Mouse (Mus musculus) myocyte (in vitro differentiated cells): ENCODE measurements around the gene Ccdc136. TPM values are rescaled to one million over a fixed set of nuclear protein-coding genes. Genes with fewer than 3 reads are reported as not detected.
"Not testable (repeated sequence)": the region's sequence is repeated elsewhere in the genome, so short reads cannot be mapped to it uniquely, and the experiment has no call there.

Source experiments
- H3K27me3 ChIP-seq: one replicate; pipeline ENCODE4 v1.6.1; 2011; ENCODE audit not compliant: control insufficient read depth, insufficient read depth, insufficient read length
- H3K36me3 ChIP-seq: one replicate; pipeline ENCODE4 v1.6.1; 2011; ENCODE audit not compliant: control insufficient read depth, insufficient read depth
- H3K4me2 ChIP-seq: one replicate; pipeline ENCODE4 v1.6.1; 2011; ENCODE audit warnings: low read depth, control low read depth
- H3K4me3 ChIP-seq: one replicate; pipeline ENCODE4 v1.5.1; 2011; ENCODE audit warnings: mild to moderate bottlenecking, control low read depth, moderate library complexity
- H3K79me2 ChIP-seq: one replicate; pipeline ENCODE4 v1.6.1; 2011; ENCODE audit not compliant: control insufficient read depth, insufficient read depth
- H3ac ChIP-seq: one replicate; pipeline ENCODE4 v1.6.1; 2011; ENCODE audit not compliant: control insufficient read depth, insufficient read length
- CEBPB ChIP-seq: IDR thresholded peaks from 2 replicates; pipeline ENCODE4 v1.6.1; 2011; ENCODE audit warnings: mild to moderate bottlenecking, moderate library complexity; ENCODE audit not compliant: poor library complexity, insufficient read depth, severe bottlenecking
- E2F4 ChIP-seq: IDR thresholded peaks from one replicate; pipeline ENCODE4 v1.6.1; 2011; ENCODE audit warnings: mild to moderate bottlenecking, control low read depth, moderate library complexity; ENCODE audit not compliant: insufficient read depth
- MAX ChIP-seq: IDR thresholded peaks from one replicate; pipeline ENCODE4 v1.6.1; 2011; ENCODE audit warnings: low read depth, mild to moderate bottlenecking, control low read depth
- MYOD1 ChIP-seq, 3 experiments: IDR thresholded peaks; one replicate each; pipeline ENCODE4 v1.6.1; 2011; ENCODE audit warnings: control low read depth in 2 of 3, low read depth in 2 of 3, mild to moderate bottlenecking in 2 of 3, moderate library complexity in 1 of 3; ENCODE audit not compliant: insufficient read length in 2 of 3, control insufficient read depth in 1 of 3
- MYOG ChIP-seq, 3 experiments: IDR thresholded peaks; one replicate each; pipeline ENCODE4 v1.6.1; 2011; ENCODE audit warnings: control low read depth in 2 of 3, low read depth in 2 of 3, mild to moderate bottlenecking in 2 of 3; ENCODE audit not compliant: insufficient read length in 2 of 3, control insufficient read depth in 1 of 3, insufficient read depth in 1 of 3
- POLR2A ChIP-seq: IDR thresholded peaks from one replicate; pipeline ENCODE4 v1.6.1; 2011; ENCODE audit warnings: low read depth, mild to moderate bottlenecking, control low read depth, moderate library complexity; ENCODE audit not compliant: insufficient read length
- POLR2AphosphoS2 ChIP-seq: IDR thresholded peaks from one replicate; pipeline ENCODE4 v1.6.1; 2011; ENCODE audit warnings: low read depth, control low read depth; ENCODE audit not compliant: insufficient read length
- REST ChIP-seq: IDR thresholded peaks from one replicate; pipeline ENCODE4 v1.6.1; 2011; ENCODE audit warnings: mild to moderate bottlenecking, control low read depth, moderate library complexity; ENCODE audit not compliant: insufficient read depth, insufficient read length
- SRF ChIP-seq: IDR thresholded peaks from one replicate; pipeline ENCODE4 v1.6.1; 2011; ENCODE audit warnings: low read depth; ENCODE audit not compliant: control insufficient read depth, insufficient read length
- TCF3 ChIP-seq: IDR thresholded peaks from one replicate; pipeline ENCODE4 v1.6.1; 2011; ENCODE audit warnings: low read depth, control low read depth; ENCODE audit not compliant: insufficient read length
- USF1 ChIP-seq: IDR thresholded peaks from one replicate; pipeline ENCODE4 v1.6.1; 2011; ENCODE audit warnings: low read depth, mild to moderate bottlenecking, control low read depth, moderate library complexity
- polyA plus RNA-seq: library from polyadenylated mRNA; unstranded; fragments of >200 nt; fragmentation: generic; extraction: Trizol; gene quantifications from one replicate; pipeline ENCODE4 v1.2.1, GENCODE M21; 2012; ENCODE audit warnings: missing spikeins

The Ccdc136 gene
- polyA plus RNA-seq, 1 experiment, result 16.7 TPM

GRCm38 (mm10) chr6:29382442-29382841 is 13.7 kb upstream of the Ccdc136 start:
- Histone ChIP-seq H3K79me2 (no peaks in the 10 kb centered on the region), H3ac (no peak overlapping the region), H3K27me3 (no peaks in the 10 kb centered on the region), H3K36me3 (peaks cover 11% of the 10 kb centered on the region), H3K4me2 (no peak overlapping the region), H3K4me3 (no peak overlapping the region)
- no peak for TF ChIP-seq REST
- no peak for TF ChIP-seq MYOD1 (IDR thresholded peaks at IDR 0.05; ENCODE audit: control insufficient read depth in 1 of 3, insufficient read length in 2 of 3, low read depth in 2 of 3)
- TF ChIP-seq POLR2AphosphoS2, result no peak
- no peak for TF ChIP-seq TCF3
- TF ChIP-seq SRF, result no peak

- Histone ChIP-seq H3K4me2 (peak within 1 kb of the TSS; percentile 83), H3K4me3 (peak within 1 kb of the TSS; percentile 23), H3K79me2 (no peaks in the 10 kb centered on the region), H3K36me3 (no peaks in the 10 kb centered on the region), H3ac (no peak within 1 kb of the TSS), H3K27me3 (no peaks in the 10 kb centered on the region)
- TF ChIP-seq SRF (no peak), MYOD1 (IDR thresholded peaks at IDR 0.05; ENCODE audit: control insufficient read depth in 1 of 3, insufficient read length in 2 of 3, low read depth in 2 of 3) (peak in 1 of 3 experiments; percentile 14), REST (no peak), POLR2A (peak; percentile 52)
Measured at GRCm38 (mm10) chr6:29388052-29388518, 8.0 kb upstream of the Ccdc136 start, which contains the start of gene Opn1sw. Gene Opn1sw, minus strand, starts transcription at chr6:29388468.

GRCm38 (mm10) chr6:29388606-29389080 is 7.5 kb upstream of the Ccdc136 start:
- Histone ChIP-seq H3K27me3 (no peaks in the 10 kb centered on the region), H3ac (no peak overlapping the region), H3K36me3 (no peaks in the 10 kb centered on the region), H3K4me2 (peak overlapping the region; percentile 83), H3K4me3 (peak overlapping the region; percentile 23), H3K79me2 (no peaks in the 10 kb centered on the region)
- TF ChIP-seq SRF, result no peak
- no peak for TF ChIP-seq REST
- no peak for TF ChIP-seq POLR2A
- TF ChIP-seq E2F4, result no peak
- TF ChIP-seq USF1, result no peak
- no peak for TF ChIP-seq TCF3
- no peak for TF ChIP-seq CEBPB

- Histone ChIP-seq H3K79me2 (no peaks in the 10 kb centered on the region), H3K4me2 (no peak overlapping the region), H3ac (no peak overlapping the region), H3K36me3 (no peaks in the 10 kb centered on the region), H3K27me3 (no peaks in the 10 kb centered on the region), H3K4me3 (no peak overlapping the region)
- TF ChIP-seq MYOG (IDR thresholded peaks at IDR 0.05; ENCODE audit: control insufficient read depth in 1 of 3, insufficient read depth in 1 of 3, insufficient read length in 2 of 3, low read depth in 2 of 3) (no peak), E2F4 (no peak), SRF (no peak), USF1 (no peak), CEBPB (no peak)
Measured at GRCm38 (mm10) chr6:29389425-29389824, 6.7 kb upstream of the Ccdc136 start.

- H3K4me2 ChIP-seq, H3ac ChIP-seq, H3K4me3 ChIP-seq, H3K79me2 ChIP-seq, H3K36me3 ChIP-seq, H3K27me3 ChIP-seq: not testable (repeated sequence)
Measured at GRCm38 (mm10) chr6:29390500-29390899, 5.6 kb upstream of the Ccdc136 start.

- H3K4me3 ChIP-seq, H3ac ChIP-seq, H3K27me3 ChIP-seq, H3K79me2 ChIP-seq, H3K36me3 ChIP-seq, H3K4me2 ChIP-seq: not testable (repeated sequence)
Measured at GRCm38 (mm10) chr6:29391241-29391640, 4.9 kb upstream of the Ccdc136 start.

- Histone ChIP-seq H3K79me2 (no peaks in the 10 kb centered on the region), H3K4me3 (no peak overlapping the region), H3ac (no peak overlapping the region), H3K36me3 (no peaks in the 10 kb centered on the region), H3K27me3 (no peaks in the 10 kb centered on the region), H3K4me2 (peak overlapping the region; percentile 42)
- TF ChIP-seq USF1 (no peak), E2F4 (no peak), TCF3 (no peak), REST (no peak), SRF (no peak), MAX (no peak), MYOD1 (IDR thresholded peaks at IDR 0.05; ENCODE audit: control insufficient read depth in 1 of 3, insufficient read length in 2 of 3, low read depth in 2 of 3) (no peak), MYOG (IDR thresholded peaks at IDR 0.05; ENCODE audit: control insufficient read depth in 1 of 3, insufficient read depth in 1 of 3, insufficient read length in 2 of 3, low read depth in 2 of 3) (no peak), POLR2A (no peak), POLR2AphosphoS2 (no peak)
Measured at GRCm38 (mm10) chr6:29391802-29392201, 4.3 kb upstream of the Ccdc136 start.
